Mouse (Mus musculus) c-Kit-positive CD71-positive TER-119-negative erythroid progenitor cells, embryonic 14.5 days (primary cell): ENCODE measurements around the gene Slc47a2.

ENCODE experiments used
- DNase-seq: peaks from one replicate; pipeline ENCODE4 v3.0.0-alpha.2; 2013; ENCODE audit warnings: low read depth

The Slc47a2 gene

DNA sequence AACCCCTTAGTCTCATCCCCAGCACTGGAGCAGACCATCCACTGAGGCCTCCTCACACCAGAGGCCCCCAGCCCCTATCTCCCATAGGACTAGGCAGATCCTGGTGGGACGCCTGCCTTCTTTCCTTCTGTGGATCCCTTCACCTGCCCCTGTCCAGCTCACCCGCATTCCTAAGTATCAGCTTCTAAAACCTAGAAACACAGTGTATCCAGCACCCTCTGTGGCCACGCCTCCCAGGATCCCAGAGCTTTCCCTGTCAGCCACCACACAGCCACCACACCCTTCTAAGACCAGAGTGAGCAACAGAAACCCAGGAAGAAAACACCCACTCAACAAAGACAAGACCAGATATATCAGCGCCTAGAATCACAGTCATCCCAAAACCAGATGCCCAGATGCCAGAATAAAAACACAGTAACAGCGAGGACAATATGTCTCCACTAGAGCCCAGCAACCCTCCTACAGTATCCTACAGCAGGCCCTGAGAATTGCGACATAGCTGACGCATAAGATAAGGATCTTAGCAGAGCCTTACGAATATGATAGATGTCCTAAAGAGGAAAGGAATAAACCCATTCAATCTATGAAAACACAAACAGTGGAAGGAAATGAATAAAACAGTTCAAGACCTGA lies 64.1 kb downstream of the Slc47a2 start:
- no peak for DNase-seq

DNA sequence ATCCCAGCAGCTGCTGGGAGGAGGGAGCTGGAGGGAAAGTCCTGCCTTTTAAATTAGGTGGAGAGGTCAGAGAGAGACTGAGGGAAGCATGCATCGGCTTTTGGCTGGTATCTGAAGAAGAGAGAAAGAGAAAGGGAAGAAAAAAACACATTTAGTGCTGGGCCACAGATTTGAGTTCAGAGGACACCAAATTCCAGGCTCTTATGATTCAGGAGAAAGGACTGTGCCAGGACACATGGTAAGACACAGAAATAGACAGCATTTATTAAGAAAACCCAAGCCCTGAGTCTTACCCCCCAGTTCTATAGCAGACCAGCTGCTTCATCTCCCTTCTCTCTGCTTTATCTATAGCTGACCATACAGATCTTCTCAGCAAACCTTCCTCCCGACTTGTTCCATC lies 64.7 kb downstream of the Slc47a2 start:
- no peak for DNase-seq

DNA sequence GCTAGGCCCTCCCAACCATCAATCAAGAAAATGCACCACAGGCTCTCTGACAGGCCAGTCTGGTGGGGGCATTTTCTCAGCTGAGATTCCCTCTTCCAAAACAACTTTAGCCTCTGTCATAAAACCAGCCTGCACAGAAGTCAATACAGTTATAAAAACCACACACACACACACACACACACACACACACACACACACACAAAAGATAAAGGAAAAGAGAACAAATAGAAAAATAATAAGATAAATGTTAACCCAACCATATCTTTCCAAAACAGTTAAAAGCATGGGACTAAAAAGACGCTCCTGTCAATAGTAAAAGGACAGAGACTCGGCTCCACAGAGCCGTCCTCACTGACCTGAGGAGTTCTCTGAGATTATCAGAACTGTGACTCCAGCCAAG lies 66.2 kb downstream of the Slc47a2 start:
- DNase-seq = no peak

GRCm38 (mm10) chr11:61275106-61275505 lies 67.6 kb downstream of the Slc47a2 start:
- DNase-seq = no peak

- DNase-seq = no peak
Observed at GRCm38 (mm10) chr11:61274421-61274820, 68.2 kb downstream of the Slc47a2 start.

- DNase-seq = no peak
Observed at GRCm38 (mm10) chr11:61273928-61274327, 68.7 kb downstream of the Slc47a2 start.

- DNase-seq = no peak
Observed at GRCm38 (mm10) chr11:61271612-61272011, 71.0 kb downstream of the Slc47a2 start.

DNA sequence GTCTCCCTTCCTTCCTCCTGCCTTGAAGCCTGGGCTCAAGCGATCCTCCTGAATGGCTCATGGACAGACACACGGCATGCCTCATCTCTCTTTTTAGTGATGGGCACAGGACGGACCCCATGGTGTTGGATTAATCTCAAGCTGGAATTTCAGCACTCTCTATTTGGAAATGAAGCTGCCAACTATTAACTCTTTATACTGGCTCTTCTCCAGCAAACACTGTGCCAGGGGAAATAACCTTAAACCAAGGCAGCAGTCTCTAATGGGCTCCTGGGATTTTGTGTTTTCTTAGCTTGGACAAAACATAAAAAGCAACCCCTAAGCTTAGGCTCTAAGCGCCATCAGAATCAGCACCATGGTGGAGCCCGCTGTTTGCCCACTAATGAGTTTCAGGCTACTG lies 72.3 kb downstream of the Slc47a2 start:
- no peak for DNase-seq

GRCm38 (mm10) chr11:61268626-61269349 lies 73.9 kb downstream of the Slc47a2 start:
- DNase-seq = no peak

- peak; percentile 94 for DNase-seq
Observed at GRCm38 (mm10) chr11:61266551-61267533, 75.8 kb downstream of the Slc47a2 start, which contains the start of gene Aldh3a2. TSS of gene Aldh3a2 (minus strand) at chr11:61267464.

DNA sequence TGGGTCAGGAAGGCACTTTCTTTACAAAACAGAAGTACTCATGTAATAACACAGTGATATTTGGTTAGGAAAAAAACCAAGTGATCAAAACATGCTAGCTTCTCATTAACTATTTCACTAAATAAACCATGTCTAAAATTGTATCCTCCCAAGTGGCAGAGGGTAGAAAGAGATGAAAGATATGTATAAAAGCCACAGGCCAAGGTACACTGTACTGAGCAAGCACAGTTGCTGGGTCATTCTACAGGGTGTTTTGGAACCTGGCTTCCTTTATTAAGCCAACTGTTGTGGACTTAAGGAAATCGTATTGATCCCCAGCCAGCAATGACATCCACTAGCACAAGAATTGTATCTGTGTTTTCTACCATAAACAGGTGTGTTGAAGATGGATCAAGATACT lies 78.8 kb downstream of the Slc47a2 start:
- DNase-seq = no peak

DNA sequence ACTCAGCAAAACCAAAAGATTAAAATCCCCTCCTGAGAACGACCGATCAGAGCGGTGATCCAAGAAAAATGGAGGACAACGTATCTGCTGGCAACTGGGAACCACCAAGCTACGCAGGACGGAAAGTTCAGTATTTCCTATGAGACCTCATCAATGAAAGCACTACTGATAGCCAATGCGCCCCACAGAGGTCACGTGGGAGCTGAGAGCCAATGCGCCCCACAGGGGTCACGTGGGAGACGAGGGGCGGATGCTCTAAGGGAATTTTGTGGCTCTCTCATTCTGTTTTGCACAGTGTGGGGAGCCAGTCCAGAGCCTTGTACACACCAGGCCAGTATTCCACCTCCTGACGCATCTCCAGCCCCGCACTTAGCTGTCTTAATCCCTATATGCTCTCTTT lies 80.1 kb downstream of the Slc47a2 start:
- DNase-seq = no peak

- DNase-seq = no peak
Observed at GRCm38 (mm10) chr11:61259106-61259505, 83.6 kb downstream of the Slc47a2 start.

DNA sequence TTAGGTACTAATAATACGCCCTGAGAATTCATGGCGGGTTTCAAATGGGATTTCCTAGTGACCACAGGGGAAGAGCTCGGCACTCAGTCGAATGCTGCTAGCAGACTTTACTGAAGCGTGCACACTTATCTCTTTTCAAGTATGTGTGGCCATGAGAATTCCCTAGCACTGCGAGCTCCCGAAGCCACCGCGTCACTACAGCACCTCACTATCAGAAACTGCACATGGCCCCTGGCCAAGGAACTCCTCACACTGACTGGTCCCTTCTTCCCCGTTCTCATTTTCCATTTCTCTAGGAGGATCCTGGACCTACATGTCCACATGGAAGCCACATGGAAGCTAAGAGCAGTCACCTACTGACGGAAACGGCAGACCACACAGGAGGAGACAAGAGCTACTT lies 89.9 kb downstream of the Slc47a2 start:
- no peak for DNase-seq

- no peak for DNase-seq
Observed at GRCm38 (mm10) chr11:61251741-61252140, 90.9 kb downstream of the Slc47a2 start.
